Mouse (Mus musculus): ENCODE results near the gene Slmap. TPM values are rescaled to one million over a fixed set of nuclear protein-coding genes. Genes with fewer than 3 reads are reported as not detected.
"Not testable (repeated sequence)": the region's sequence is repeated elsewhere in the genome, so short reads cannot be mapped to it uniquely, and the experiment has no call there.

Gene Slmap
- polyA plus RNA-seq, 1 experiment: 109 TPM

DNA sequence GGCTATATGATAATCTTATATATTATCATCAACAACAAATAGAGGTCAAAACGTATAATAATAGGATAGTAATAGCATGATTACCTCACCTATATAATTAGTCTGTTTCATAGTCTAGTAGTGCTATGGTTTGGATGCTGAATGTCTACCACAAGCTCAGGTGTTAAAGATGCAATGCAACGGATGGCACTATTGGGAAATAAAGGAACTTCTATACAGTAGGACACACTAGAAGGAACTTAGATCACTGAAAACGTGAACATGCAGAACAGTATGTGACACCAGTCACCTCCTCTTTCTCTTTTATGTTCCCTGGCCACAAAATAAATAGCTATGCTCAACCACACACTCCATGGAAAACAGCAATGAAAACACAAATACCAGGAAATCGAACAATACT is 16.9 kb downstream of the Slmap start:
- Histone ChIP-seq H3K4me1 (ENCODE audit: control insufficient read depth, insufficient read depth, low read length) (no peaks in the 10 kb centered on the region; the same call in 1 of the 2 replicates), H3K4me3 (ENCODE audit: insufficient read depth, low read length) (no peak overlapping the region), H3K27ac (ENCODE audit: insufficient read depth, low read length) (no peak overlapping the region)
- TF ChIP-seq POLR2A (IDR thresholded peaks at IDR 0.05; ENCODE audit: low read depth, low read length) (no peak), CTCF (IDR thresholded peaks at IDR 0.05; ENCODE audit: borderline replicate concordance, insufficient read depth, low read length) (no peak)

- H3K27ac ChIP-seq (ENCODE audit: insufficient read depth, low read length); H3K4me1 ChIP-seq (ENCODE audit: control insufficient read depth, insufficient read depth, low read length); H3K4me3 ChIP-seq (ENCODE audit: insufficient read depth, low read length): not testable (repeated sequence)
These were observed 18.5 kb downstream of the Slmap start for GRCm38 (mm10) chr14:26516232-26516631.

GRCm38 (mm10) chr14:26515802-26516201 is 18.9 kb downstream of the Slmap start:
- Histone ChIP-seq H3K4me3 (ENCODE audit: insufficient read depth, low read length) (no peak overlapping the region), H3K27ac (ENCODE audit: insufficient read depth, low read length) (no peak overlapping the region), H3K4me1 (ENCODE audit: control insufficient read depth, insufficient read depth, low read length) (no peaks in the 10 kb centered on the region; the same call in none of the 2 replicates)
- TF ChIP-seq POLR2A (IDR thresholded peaks at IDR 0.05; ENCODE audit: low read depth, low read length) (no peak), CTCF (IDR thresholded peaks at IDR 0.05; ENCODE audit: borderline replicate concordance, insufficient read depth, low read length) (no peak)

DNA sequence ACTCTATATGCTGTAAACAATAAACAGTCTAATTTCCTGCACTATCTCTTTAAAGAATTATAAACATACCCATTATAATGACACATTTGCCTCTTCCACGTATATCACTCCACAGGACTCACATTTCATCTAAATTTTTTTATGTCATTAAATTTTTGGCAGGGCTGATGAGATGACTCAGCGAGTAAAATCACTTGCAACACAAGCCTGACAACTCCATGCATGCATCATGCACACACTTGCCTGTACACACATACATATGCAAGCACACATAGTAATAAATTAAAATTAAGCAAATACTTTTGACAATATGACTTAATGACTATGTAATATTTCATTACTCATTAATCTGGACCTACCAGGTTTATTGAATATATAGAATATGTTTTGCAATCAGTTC is 24.2 kb downstream of the Slmap start:
- H3K4me3 ChIP-seq (ENCODE audit: insufficient read depth, low read length): no peak overlapping the region
- TF ChIP-seq POLR2A (IDR thresholded peaks at IDR 0.05; ENCODE audit: low read depth, low read length) (no peak), CTCF (IDR thresholded peaks at IDR 0.05; ENCODE audit: borderline replicate concordance, insufficient read depth, low read length) (no peak)
- peaks cover 5% of the 10 kb centered on the region for H3K4me1 ChIP-seq (ENCODE audit: control insufficient read depth, insufficient read depth, low read length)
- H3K27ac ChIP-seq (ENCODE audit: insufficient read depth, low read length): no peak overlapping the region

DNA sequence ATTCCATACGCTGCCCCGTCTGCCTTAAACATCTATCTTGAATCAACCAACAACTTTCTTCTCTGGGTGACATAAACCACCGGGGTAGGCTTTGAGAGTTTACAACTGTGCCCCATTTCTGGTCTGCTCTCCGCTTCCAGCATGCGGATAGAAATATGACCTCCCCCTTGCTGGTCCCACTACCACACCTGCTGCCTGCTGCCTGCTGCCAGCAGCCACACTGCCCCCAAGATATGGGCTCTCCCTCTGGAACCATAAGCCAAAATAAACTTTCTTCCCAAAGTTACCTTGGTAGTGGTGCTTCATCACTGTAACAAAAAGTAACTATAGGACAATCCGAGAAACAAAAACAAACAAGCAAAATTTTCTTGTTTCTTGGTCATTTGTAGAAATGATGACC is 26.6 kb downstream of the Slmap start:
- no peak for TF ChIP-seq CTCF (IDR thresholded peaks at IDR 0.05; ENCODE audit: borderline replicate concordance, insufficient read depth, low read length)
- no peak for TF ChIP-seq POLR2A (IDR thresholded peaks at IDR 0.05; ENCODE audit: low read depth, low read length)
- Histone ChIP-seq H3K4me1 (ENCODE audit: control insufficient read depth, insufficient read depth, low read length) (peaks cover 5% of the 10 kb centered on the region), H3K4me3 (ENCODE audit: insufficient read depth, low read length) (no peak overlapping the region), H3K27ac (ENCODE audit: insufficient read depth, low read length) (no peak overlapping the region)

DNA sequence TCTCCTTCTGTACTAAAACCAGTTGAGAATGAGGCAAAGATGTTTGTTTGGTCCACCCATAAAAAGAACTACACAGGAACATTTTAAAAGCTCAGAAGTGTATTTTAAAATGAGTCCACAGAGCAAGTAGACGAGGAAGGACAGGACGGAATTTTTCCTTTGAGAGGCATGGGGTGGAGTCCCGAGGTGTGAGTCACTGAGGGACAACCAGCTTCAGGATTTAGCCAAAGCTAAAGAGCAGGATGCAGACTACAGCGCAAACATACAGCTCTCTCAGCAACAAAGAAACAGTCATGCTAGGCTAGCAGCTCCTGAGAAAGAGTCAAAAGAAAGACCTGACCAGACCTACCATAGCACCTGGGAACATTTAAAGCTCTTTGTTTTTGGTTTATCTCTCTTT is 27.4 kb downstream of the Slmap start:
- TF ChIP-seq CTCF (IDR thresholded peaks at IDR 0.05; ENCODE audit: borderline replicate concordance, insufficient read depth, low read length): no peak
- no peak for TF ChIP-seq POLR2A (IDR thresholded peaks at IDR 0.05; ENCODE audit: low read depth, low read length)
- no peak overlapping the region for H3K4me3 ChIP-seq (ENCODE audit: insufficient read depth, low read length)
- H3K27ac ChIP-seq (ENCODE audit: insufficient read depth, low read length): no peak overlapping the region
- peaks cover 5% of the 10 kb centered on the region for H3K4me1 ChIP-seq (ENCODE audit: control insufficient read depth, insufficient read depth, low read length)

- Histone ChIP-seq H3K4me1 (ENCODE audit: control insufficient read depth, insufficient read depth, low read length) (peaks cover 5% of the 10 kb centered on the region), H3K4me3 (ENCODE audit: insufficient read depth, low read length) (no peak overlapping the region), H3K27ac (ENCODE audit: insufficient read depth, low read length) (no peak overlapping the region)
- TF ChIP-seq POLR2A (IDR thresholded peaks at IDR 0.05; ENCODE audit: low read depth, low read length) (no peak), CTCF (IDR thresholded peaks at IDR 0.05; ENCODE audit: borderline replicate concordance, insufficient read depth, low read length) (no peak)
These were observed 30.2 kb downstream of the Slmap start for GRCm38 (mm10) chr14:26504541-26504940.

- H3K4me1 ChIP-seq (ENCODE audit: control insufficient read depth, insufficient read depth, low read length): no peaks in the 10 kb centered on the region; the same call in 1 of the 2 replicates
- TF ChIP-seq CTCF (IDR thresholded peaks at IDR 0.05; ENCODE audit: borderline replicate concordance, insufficient read depth, low read length) (no peak), POLR2A (IDR thresholded peaks at IDR 0.05; ENCODE audit: low read depth, low read length) (no peak)
These were observed 34.4 kb downstream of the Slmap start for GRCm38 (mm10) chr14:26500136-26500933.

DNA sequence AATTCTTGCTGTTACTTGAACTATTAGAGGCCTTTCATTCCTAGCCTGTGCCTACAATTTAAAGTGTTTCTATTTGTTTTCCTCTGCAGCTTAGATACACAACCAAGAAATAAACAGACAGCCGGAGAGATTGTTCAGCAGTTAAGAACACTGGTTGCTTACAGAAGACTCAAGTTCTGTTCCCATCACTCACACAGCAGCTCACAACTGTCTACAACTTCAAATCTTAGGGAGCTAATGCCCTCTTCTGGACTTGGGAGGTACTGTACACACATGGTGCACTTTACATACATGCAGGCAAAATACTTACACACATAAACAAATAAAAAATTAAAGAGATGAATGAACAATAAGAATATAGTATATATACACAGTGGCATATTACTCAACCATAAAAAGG is 39.7 kb downstream of the Slmap start:
- Histone ChIP-seq H3K4me3 (ENCODE audit: insufficient read depth, low read length) (no peak overlapping the region), H3K27ac (ENCODE audit: insufficient read depth, low read length) (no peak overlapping the region), H3K4me1 (ENCODE audit: control insufficient read depth, insufficient read depth, low read length) (no peaks in the 10 kb centered on the region; the same call in 1 of the 2 replicates)
- TF ChIP-seq POLR2A (IDR thresholded peaks at IDR 0.05; ENCODE audit: low read depth, low read length): no peak
- TF ChIP-seq CTCF (IDR thresholded peaks at IDR 0.05; ENCODE audit: borderline replicate concordance, insufficient read depth, low read length): no peak

More at GRCm38 (mm10) chr14:26500136-26500933, 34.4 kb downstream of the Slmap start:
- Histone ChIP-seq H3K27ac (ENCODE audit: insufficient read depth, low read length) (no peak overlapping the region), H3K4me3 (ENCODE audit: insufficient read depth, low read length) (no peak overlapping the region)

- H3K27ac ChIP-seq (ENCODE audit: insufficient read depth, low read length): no peak overlapping the region
- no peaks in the 10 kb centered on the region for H3K4me1 ChIP-seq (ENCODE audit: control insufficient read depth, insufficient read depth, low read length)
- TF ChIP-seq POLR2A (IDR thresholded peaks at IDR 0.05; ENCODE audit: low read depth, low read length): no peak
- TF ChIP-seq CTCF (IDR thresholded peaks at IDR 0.05; ENCODE audit: borderline replicate concordance, insufficient read depth, low read length): peak; percentile 59; the same call in 1 of the 2 replicates
- H3K4me3 ChIP-seq (ENCODE audit: insufficient read depth, low read length): no peak overlapping the region
These were observed 43.6 kb downstream of the Slmap start for GRCm38 (mm10) chr14:26491150-26491549.

Data from embryonic fibroblast, embryonic 13.5 days (primary cell).